Mouse (Mus musculus) left cerebral cortex, postnatal 10 days (tissue): ENCODE measurements at regions not wholly inside any gene's neighbourhood (a gene's known extent, or its start where the extent isn't known, plus 50 kb on each side); places are given as distances from the start of the nearest gene placed in this dataset.
"Not testable (repeated sequence)": the region's sequence is repeated elsewhere in the genome, so short reads cannot be mapped to it uniquely, and the experiment has no call there.

ENCODE experiments used
- DNase-seq, 2 experiments: peaks; one replicate each; pipeline ENCODE4 v3.0.0; 2021 to 2022; ENCODE audit warnings: low spot score in 2 of 2, mixed read lengths in 1 of 2; ENCODE audit errors: extremely low spot score in 1 of 2
- intact Hi-C: fragments of 180-260 bp; cut with DNase I; formaldehyde crosslinking; loops from one replicate; pipeline ENCODE4 v1.15.1; 2025

DNA sequence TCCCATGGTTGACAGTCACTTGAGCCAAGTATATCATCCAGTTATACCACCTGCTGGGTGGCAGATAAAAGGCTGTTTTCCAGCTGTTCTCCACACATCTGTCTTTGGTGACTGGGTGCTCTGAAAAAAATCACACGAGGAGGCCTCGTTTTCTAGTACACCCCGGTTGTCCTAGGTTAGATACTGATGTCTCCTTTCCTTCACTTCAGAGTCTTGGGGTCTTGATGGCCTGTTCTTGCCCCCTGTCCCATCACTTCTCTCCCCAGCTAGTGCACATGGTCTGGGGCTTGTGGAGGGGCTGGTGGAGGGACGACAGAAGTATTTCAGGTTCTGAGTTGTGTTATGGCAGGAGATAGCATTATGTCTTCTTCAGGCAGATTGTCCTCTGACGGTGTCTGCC is 120.4 kb upstream of the Klf4 start:
- intact Hi-C loops = no loop called here
- DNase-seq = no peak

DNA sequence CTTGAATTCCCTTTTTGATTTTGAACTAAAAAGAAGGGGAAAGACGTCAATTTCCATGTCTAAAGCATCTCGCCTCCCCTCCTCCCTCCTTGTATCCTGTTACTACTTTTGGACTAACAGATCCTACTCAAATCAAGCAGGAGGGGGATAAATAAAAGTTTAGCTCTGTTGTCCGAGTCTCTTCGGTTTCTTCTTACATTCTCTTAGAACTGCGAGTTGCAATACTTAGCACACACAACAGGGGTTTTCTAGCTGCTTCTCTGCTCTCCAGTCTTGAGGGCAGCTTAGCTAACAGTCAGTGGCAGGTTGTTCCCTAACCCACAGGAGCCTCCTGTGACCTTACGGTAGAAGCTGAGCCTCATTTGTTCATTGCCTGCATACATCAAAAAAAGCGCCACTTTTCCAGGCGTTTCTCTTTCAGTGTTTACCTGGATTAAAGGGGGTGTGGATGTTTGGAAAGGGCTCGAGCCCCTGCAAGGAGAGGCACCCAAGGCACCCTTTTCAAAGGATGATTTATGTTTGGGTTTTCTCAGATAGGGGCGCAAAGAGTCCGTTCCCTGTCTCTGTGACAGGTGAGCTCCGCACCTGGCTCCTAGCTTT is 119.6 kb upstream of the Klf4 start:
- intact Hi-C loops = no loop called here
- no peak for DNase-seq

DNA sequence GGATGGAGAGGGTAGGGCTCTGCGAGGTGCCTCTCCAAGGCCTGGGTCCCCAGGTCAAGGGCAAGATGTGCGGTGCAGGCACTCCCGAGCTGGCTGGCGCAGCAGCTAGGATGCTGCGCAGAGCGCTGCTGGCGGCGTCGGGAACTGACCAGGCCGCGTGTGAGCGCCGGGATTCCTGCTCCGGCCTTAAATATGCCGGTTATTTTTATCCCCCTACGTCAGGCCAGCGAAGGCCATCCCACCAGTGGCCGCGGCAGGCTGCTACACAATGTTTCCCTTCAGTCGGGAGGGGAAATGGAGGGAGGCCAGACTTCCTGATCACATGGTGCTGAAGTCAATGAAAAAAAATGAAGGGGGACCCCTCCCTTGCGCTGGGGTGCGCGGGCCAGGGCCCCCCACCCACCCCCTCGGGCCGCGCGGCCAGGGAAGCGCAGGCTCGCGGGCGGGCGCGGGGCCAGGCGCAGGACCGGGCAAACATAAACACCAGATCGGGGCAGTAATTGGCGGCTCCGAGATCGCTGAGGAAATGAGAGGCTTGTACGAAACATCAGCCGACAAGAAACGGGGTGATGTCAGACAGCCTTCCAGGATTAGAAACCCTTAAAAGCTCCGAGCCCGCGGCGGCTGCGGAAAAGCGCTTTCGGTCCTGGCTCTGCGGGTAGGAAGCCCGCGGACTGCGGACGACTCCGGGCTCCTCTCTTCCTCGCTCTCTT is 118.9 kb upstream of the Klf4 start:
- DNase-seq = peak; percentile 82 to 94
- intact Hi-C loops = no loop called here

GRCm38 (mm10) chr4:55650186-55650585 is 117.9 kb upstream of the Klf4 start:
- intact Hi-C loops = no loop called here
- DNase-seq = no peak

DNA sequence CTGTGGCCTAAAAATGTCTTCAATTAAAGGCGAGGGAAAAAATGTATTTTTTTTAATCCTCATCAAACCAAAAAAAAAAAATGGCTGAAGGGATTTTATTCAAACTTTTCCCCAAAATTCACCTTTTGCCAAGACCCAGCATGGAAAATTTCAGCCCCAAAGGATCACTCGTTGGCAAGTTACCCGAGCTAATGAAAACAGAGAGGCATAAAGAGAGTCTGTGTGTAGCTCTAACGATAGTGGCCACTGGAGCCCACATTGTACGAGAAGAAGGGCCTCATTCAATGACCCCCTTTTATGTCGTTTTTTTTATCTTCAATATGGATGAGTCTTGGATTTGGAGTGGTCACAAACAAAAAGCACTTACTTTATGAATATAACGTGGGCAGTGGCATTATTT is 116.1 kb upstream of the Klf4 start:
- intact Hi-C loops = loop anchor here (2.0 kb wide), 1 partner anchor 116 kb away; the partner anchor contains the start of gene Klf4
- no peak for DNase-seq

DNA sequence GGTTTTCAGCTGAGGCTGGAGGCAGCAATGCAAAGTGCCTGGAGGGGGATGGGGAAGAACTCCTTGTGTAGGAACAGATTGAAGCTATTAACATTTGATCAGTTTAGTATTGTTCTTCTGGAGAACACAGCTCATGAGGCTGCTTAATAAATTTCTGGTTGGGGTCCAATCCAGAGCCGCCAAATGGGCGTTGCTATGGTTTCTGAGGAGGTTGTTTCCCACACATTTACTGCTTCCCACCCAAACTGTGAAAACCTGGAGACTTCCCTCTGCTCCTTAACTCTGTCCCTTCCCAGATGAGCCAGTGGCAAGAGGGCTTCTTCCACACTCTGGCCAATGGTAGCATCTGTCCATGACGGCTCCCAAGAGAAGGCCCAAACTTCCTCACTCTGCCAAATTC is 113.2 kb upstream of the Klf4 start:
- intact Hi-C loops = no loop called here

GRCm38 (mm10) chr4:55644895-55645294 is 112.6 kb upstream of the Klf4 start:
- intact Hi-C loops = no loop called here
- DNase-seq = no peak

More for the DNA sequence above, 113.2 kb upstream of the Klf4 start:
- DNase-seq = no peak

GRCm38 (mm10) chr4:55634946-55635511 is 102.8 kb upstream of the Klf4 start:
- no peak for DNase-seq
- intact Hi-C loops = no loop called here

GRCm38 (mm10) chr4:55631157-55631556 is 98.9 kb upstream of the Klf4 start:
- intact Hi-C loops = no loop called here
- no peak for DNase-seq

DNA sequence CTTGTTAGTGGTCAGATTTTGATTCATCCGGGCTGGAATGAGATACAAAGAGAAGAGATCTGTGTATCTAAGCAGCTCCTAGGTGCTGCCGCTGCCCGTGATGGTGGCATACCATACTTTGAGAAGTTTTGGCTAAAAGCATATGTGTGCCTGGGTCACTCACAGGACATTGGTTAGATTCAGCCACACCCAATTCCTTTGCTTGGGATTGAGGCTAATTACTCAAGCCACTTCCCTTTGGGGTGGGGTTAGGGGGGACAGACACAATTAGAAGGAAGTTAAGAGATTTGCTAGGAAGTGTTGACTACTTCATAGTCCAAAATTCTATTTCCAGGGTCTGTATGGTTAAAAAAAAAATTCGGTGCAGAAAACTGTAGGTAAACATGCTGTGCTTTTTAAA is 97.9 kb upstream of the Klf4 start:
- DNase-seq, intact Hi-C loops: not testable (repeated sequence)

- intact Hi-C loops = no loop called here
- DNase-seq = no peak
Measured at GRCm38 (mm10) chr4:55624779-55625178, 92.5 kb upstream of the Klf4 start.

DNA sequence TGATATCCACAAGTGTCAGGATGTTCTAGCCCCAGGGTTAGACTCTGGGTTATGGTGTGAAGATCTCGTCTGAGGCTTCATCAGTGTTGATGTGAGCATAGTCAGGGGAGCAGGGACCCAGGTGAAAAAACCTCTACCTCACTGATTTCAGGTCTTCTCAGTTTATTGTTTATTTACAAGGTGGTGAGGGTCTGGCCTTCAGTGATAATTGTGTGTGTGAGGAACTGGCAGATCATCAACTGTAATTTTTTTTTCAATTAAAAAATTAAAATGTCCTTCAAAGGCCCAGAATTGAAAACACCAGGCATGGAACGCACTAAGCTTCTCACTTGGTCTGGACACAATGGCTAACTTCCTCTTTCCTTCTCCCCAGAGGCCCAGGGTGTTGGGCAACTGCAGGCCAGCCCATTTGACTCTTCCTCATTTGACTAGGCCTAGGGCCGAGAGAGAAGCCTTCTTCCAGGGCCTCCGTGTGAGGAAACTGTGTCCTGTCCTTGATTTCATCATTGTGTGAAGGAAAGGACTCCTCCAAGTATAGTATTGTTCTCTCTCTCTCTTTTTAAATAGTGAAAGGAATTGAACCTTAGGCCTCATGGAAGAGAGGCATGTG is 91.0 kb upstream of the Klf4 start:
- intact Hi-C loops = no loop called here
- DNase-seq = no peak

DNA sequence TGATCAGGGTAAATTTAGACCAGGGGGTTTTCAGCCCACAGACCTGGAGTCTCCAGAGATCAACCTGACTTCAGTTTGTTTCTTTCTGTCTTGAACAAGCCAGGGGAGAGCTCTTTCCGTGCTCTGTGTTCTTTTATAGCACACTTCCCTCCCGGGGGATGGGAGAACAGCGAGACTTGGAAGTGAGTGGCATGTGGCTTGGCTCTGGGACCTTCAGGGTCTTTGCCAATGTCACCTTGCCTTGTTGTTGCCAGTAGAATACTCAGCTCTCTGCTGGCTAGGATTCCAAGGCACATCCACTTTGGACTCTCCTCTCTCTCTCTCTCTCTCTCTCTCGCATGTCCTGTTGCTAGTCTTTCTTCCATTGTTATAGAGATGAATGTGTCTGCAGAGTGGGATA is 90.4 kb upstream of the Klf4 start:
- DNase-seq = no peak
- intact Hi-C loops = no loop called here

DNA sequence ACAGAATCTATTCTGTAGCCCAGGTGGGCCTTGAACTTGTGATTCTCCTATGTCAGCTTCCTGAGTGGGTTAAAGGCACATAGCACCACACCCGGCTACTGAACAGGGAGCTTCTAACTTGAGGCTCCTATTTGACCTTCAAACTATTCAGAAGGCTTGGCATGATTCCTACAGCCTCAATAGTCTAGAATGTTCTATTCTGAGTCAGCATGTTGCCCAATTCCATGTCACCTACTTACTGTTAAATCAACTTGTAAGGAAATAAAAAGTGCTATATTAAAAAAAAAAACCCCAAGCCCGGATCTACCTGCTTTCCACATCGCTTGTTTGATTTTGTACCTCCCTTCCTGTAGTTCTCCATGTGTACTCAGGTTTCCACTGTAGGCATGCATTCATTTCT is 87.6 kb upstream of the Klf4 start:
- intact Hi-C loops = no loop called here
- DNase-seq = no peak

DNA sequence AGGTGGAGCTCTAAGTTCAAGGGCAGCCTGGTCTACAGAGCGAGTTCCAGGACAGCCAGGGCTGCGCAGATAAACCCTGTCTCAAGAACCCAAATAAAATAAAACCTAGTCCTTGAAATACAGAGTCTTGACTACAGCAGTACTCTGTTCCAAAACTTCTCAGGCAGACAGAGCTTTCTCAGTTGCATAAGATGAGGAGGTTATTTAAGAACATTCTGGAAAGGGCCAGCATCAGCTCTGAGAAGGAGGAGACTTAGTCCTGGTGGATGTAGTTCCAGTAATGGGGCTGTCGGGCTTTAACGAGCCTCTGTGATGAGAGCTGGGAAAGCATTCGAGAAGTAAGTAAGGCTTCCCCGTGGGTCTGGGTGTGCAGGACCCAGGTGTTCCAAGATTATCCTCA is 83.5 kb upstream of the Klf4 start:
- intact Hi-C loops = no loop called here

GRCm38 (mm10) chr4:55613523-55613922 is 81.3 kb upstream of the Klf4 start:
- intact Hi-C loops = no loop called here

More for the DNA sequence above, 83.5 kb upstream of the Klf4 start:
- DNase-seq = no peak

DNA sequence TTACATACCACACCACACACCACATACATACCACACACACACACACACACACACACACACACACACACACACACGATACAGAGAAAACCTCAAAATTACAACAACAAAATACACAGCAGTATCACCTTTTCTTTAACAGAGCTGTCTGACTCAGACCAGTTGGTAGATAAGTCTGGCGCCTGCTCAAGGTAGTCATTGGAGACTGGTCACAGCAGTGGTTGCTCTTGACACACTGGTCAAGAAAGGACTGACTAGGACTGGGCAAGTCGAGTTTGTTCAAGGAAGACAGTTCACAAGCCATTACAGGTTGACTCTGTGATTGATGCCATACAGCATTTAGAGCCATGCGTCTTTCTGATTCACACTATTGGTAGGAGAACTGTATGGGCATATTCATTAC is 78.7 kb upstream of the Klf4 start:
- DNase-seq = no peak
- intact Hi-C loops = no loop called here

More at GRCm38 (mm10) chr4:55613523-55613922, 81.3 kb upstream of the Klf4 start:
- no peak for DNase-seq

GRCm38 (mm10) chr4:55609214-55609613 is 76.9 kb upstream of the Klf4 start:
- DNase-seq = no peak
- intact Hi-C loops = no loop called here

- DNase-seq = no peak
- intact Hi-C loops = no loop called here
Measured at GRCm38 (mm10) chr4:55605541-55605940, 73.3 kb upstream of the Klf4 start.

GRCm38 (mm10) chr4:55604915-55605314 is 72.6 kb upstream of the Klf4 start:
- peak in 1 of 2 experiments; percentile 45 for DNase-seq
- intact Hi-C loops = no loop called here
